Mouse (Mus musculus): ENCODE results near the gene Exosc7.

DNA sequence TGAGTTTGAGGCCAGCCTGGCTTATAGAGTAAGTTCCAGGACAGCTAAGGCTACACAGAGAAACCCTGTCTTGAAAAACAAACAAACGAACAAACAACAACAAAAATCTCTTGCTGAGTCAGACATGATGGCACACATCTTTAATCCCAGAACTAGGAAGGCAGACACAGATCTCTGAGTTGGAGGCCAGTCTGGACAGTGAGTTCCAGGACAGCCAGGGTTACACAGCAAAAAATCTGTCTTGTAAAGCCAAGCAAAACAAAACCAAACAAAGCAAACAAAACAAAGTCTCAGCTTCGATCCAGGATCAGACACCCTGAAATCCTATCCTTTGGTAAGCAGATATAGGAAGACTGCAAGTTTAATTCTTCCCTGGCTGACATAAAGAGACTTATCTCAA is 48.8 kb downstream of the Exosc7 start:
- TF ChIP-seq RCOR1 (IDR thresholded peaks at IDR 0.05; ENCODE audit: low read depth, low read length) (no peak), CTCF (IDR thresholded peaks at IDR 0.05 in 2 of 3, conservative IDR thresholded peaks at IDR 0.05 in 1 of 3; ENCODE audit: control insufficient read depth in 1 of 3, insufficient read depth in 1 of 3, low read depth in 2 of 3, low read length in 3 of 3, poor library complexity in 1 of 3, severe bottlenecking in 1 of 3) (no peak), TBP (IDR thresholded peaks at IDR 0.05; ENCODE audit: low read depth, low read length) (no peak), MAX (IDR thresholded peaks at IDR 0.05; ENCODE audit: low read length) (no peak), GATA1 (IDR thresholded peaks at IDR 0.05; ENCODE audit: low read depth, low read length) (no peak), HCFC1 (IDR thresholded peaks at IDR 0.05; ENCODE audit: low read depth, low read length) (no peak)
